Mouse (Mus musculus) mesoderm, embryonic 11.5 days (tissue): ENCODE results near the gene 0610040J01Rik.
A peak's percentile ranks its signal among the peaks of the same experiment; 100 is the strongest.

Experiments used
- DNase-seq: peaks from one replicate; pipeline ENCODE4 v3.0.0-alpha.2; 2012; ENCODE audit warnings: low read depth, low spot score

Gene 0610040J01Rik

DNA sequence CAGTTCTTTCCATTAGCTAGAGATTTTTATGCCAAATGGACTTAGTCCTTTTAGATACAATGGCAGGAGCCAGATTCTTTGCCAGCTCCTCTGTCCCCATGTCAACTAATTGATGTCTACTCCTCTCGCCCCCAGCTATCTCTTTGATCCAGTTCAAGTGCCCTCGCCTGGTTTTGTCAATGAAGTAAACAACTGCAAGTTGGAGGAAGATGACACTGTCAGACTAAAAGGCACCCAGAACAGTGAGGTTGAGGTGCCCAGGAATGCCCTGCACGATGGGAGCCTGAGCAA, 85.6 kb downstream of the 0610040J01Rik start:
- DNase-seq = no peak

DNA sequence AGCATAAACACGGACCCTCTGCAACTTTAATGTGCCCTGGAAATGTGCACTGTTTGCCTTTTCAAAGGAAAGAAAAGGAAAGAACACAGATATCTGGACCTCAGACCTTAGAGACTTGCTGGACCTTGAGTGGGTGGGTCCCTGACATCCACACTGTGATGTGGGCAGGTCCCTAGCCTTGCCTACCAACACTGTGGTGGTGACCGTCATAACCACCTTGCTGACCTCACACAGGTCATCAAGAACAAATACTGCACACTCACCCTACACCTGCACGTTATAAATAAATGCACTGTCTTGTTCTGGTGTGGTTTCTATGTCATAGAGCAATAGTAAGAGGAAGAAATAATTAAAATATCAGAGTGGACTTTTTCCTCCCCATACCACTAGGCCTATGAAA, 91.2 kb downstream of the 0610040J01Rik start:
- no peak for DNase-seq

DNA sequence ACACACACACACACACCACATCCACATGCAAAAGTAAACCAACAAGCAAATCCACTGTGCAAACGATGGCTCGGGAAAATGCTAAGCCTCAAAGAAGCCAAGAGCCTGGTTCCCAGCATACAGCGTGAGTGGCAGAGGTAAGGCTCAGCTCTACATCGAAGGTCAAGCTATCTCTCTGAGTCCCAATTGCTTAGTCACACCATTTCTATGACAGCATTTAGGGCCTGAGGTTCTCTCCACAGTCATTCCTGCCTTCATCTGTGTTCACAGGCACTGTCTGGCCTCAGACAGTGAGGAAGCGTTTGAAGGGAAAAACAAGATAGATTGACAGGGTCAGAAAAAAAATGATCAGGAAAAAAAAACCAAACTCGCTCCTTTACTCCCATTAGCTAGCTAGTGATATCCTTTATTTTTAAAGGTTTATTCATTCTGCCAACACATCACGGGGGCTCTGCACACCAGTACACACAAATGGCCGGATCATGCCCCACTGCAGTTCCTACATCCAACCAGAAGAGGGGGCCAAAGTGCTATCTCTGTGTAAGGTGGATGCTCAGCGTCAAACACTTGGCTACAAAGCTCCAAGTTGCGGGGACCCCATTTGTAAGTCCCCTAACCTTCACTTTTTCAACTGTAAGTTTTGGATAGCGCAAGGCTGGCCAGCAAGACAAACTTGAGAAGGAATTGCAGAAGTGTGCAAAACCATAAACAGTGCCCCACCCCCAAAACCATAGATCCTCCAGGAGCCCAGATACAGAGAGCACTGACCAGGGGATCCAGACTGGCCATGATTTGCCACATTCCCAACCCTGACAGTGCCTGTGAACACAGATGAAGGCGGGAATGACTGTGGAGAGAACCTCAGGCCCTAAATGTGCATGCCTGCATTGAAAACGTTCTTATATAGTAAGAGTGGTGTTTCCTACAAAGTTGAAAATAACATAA, 94.3 kb downstream of the 0610040J01Rik start:
- peak; percentile 84 for DNase-seq

DNA sequence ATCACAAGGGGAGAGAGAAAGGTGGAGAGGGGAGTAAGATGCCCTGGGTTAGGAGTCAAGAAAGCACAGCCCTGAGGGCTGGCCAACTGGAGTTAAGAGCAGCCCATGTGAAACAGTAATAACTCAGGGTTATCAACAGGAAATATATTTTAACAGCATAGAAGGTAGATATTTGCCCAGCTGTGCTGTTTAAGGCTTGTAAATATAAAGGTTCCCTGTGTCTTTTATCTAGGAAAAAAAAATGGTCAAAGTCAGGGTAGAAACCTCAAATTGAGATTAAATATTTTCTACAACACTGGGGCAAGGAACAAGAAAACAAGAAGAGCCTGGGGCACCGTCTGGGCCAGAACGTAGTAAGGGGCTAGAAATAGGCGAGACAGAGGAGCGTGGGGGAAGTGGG, 95.3 kb downstream of the 0610040J01Rik start:
- no peak for DNase-seq

DNA sequence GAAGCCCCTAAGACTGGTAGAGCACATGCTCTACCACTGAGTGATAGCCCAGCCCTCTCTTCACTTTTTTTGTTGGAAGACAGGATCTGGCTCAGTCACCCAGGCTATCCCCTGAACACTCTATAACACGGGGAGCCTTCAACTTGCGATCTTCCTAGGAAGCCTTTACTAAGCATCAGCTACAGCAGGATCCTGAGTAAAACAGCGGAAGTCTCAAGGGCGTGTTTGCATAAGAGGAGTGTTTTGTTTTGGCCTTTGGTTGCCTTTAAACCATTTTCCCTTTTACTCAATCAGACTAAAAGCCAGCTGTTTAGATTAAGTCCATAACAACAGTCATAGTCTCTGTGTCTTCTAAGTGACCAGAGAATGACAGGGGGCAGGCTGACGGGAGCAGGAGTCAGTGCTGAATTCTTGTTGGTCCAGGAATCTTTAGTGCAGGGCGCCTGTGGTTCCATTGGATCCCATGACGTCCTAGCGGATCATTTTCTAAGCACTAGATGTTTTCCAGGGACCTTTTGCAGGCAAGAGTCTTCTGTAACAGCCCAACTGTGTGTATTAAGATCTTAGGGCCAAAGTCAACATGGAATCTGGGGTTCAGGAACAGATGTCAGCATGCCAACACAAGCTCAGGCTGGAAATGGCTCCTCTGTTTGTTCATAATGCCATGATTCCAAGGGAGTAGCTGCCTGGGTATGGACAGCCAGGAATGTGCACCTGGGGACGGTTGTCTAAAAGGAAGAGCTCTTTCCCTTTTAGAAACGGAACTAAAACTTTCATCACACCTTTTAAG, 98.2 kb downstream of the 0610040J01Rik start:
- DNase-seq = no peak

DNA sequence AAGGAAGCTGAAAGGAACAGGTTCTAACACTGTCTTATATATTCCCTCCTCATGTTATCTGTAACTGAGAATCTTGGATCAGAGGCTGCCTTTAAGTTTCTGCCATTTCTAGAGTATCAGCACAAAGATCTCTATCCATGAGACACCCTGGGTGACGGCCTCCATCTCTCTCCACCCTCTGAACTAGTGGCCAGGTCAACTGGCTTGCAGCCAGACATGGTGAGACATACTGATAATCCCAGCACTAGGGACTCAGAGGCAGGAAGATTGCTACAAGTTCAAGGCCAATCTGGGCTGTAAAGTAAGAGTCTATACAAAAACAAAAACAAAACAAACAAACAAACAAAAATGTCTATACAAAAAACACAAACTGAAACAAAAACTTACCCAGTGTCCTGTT, 102.7 kb downstream of the 0610040J01Rik start:
- no peak for DNase-seq

DNA sequence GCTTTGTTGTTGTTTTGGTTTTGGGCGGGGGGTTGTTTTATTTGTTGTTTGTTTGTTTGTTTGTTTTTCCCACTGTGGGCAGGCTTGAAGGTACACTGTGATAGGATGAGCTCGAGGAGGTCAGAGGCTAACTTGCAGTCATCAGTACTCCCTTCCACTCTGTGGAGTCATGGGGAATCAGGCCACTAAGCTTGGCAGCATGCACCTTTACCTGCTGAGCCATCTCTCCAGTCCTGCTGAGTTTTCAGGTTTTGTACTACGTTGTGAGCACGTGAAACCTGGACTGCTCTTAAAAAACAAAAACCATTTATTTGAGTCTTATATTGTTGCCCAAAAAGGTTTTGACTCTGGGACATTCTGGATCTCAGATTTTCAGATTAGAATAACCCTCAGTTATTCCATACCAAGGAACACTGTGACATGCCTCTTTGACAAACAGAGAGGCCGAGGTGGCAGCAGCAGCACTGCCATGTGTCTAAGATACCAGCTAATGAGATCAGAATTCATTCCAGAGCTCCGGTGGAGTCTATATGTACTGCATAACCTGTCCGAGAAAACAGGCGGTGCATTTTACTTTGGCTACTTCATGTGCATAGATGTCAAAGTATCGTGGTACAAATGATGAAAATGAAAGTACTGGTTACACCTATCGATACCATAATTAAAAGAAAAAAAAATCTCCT, 104.4 kb downstream of the 0610040J01Rik start:
- DNase-seq = no peak

DNA sequence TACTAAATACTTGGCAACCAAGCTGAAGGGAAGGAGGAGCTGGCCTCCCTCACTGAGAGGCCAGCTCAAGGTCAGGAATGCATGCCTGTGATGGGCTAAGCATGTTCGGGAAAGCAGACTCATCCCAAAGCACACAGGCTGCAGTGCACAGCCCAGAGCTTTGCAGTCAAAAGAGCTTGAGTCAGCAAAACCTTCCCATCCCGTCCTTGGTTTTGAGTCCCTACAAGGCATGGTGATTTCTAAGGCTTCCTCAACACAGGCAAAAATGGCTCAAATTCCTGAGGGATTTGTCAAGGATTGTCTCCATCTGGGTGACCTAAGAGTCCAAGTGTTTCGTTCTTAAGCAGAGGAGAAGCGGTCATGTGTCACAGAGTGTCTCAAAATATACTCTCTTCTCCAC, 106.0 kb downstream of the 0610040J01Rik start:
- no peak for DNase-seq

DNA sequence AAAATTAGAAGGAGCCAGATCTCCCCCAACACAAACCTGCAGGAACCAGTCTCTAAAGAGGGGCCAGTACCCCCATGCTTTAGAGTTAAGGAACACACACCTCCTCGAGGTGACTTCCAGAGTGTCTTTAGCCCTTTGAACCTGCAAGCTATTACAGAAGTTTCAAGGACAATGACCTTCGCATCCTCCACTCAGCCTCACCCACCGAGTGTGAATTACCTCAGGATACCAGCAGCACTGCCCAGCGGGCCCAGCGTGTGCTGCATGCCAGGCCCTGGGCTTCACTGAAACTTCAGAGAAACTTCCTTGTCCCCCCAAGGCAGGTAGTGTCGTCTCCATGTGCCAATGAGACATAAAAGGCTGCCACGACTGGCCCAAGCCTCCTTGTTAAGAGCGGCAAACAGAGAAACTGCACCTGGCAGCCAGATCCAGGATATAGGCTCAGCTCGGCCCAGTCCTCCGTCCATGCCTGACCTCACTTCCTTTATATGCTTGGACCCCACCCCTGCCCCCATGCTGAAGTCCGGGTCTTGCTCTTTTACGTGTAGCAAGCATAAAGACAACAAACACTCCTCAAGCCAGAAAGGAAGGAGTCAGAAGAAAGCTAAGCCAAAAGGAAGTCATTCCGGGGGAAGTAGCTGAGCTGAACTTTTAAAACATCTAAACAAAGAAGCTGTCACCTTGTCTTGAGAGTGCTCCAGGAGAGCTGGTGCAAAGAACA, 111.3 kb downstream of the 0610040J01Rik start:
- DNase-seq = no peak

DNA sequence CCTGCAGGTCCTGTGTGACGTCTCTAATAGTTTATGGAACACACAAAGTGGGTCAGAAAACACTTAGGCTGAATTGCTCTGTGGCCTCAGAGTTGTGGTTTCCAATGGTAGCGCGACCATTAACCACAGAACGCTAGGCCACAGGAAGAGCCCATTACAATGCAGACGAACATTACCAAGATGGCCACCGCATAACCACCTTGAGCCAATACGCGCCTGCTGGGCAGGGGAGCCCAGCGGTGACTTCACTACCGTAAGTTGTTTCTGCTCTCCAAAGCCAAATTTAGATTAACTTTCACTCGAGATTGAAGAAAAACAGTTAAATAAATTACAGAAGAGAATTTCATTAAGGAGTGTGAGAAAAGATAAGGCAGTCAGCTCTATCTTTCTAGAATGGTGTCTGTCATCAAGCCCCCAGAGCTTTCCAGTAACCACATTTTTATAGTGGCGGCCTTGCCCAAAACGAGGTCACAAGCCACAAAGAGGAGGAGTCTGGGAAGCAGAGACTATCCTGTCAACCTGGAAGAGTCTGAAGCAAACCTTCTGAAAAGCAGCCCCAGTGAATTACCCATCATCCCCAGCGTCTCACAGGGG, 113.0 kb downstream of the 0610040J01Rik start:
- no peak for DNase-seq

DNA sequence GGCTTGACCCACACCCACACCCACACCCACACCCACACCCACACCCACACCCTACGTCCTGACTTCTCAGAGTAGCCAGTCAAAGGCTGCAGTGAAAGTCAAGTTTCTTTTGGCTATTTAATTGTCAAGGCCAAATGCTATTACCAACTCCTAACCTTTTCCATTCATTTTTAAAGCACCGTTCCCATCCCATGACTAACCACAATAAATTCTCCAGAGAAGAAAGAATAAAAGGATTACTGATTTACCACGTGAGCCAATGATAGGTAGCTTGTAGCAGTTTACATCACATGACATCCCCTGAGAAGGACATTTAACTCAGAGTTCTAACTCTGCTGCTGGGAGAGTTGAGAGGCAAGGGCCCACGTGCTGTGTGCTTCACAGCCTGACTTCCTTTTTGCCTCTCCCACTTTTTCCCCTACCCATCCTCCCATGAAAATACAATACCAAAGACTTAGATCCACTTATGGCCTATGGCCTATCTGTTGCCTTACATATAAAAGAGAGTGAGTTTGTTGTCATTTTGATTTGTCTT, 118.7 kb downstream of the 0610040J01Rik start:
- no peak for DNase-seq

DNA sequence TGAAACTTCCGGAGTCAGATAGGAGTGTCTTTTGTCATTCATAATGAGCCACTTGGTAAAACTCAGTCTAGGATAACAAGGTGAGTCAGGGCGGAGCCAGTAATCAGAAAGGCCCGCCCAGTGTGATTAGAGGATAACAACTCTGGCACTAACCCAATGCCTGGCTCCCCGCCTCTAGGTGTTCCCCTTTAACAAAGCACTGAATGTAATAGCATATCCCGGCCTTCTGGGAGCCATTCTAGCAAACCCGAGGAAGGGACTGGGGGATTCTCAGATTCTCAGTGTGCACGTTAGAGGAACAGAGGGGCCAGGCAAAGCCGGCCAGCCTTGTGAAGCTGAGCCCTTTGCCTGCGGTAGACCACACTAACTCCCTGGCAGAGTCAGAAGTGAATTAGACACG, 120.7 kb downstream of the 0610040J01Rik start:
- no peak for DNase-seq

DNA sequence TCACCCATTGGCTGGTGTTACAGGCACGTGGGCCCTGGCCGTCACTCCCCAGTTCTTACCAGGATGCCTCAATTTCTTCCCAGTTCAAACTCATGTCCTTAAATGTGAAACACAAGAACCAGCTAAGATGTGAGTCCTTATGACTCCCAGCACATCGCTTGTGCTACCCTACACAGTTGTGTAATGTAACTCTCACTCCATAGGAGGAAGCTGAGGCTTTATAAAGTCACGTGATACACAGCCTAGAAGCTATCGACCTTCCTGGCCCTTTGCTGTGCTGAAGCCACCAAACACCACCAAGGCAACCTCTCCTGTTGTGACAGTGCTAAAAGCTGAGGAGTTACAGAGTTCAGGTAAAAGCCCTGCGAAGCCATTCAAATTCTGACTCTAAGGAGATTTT, 123.4 kb downstream of the 0610040J01Rik start:
- no peak for DNase-seq

DNA sequence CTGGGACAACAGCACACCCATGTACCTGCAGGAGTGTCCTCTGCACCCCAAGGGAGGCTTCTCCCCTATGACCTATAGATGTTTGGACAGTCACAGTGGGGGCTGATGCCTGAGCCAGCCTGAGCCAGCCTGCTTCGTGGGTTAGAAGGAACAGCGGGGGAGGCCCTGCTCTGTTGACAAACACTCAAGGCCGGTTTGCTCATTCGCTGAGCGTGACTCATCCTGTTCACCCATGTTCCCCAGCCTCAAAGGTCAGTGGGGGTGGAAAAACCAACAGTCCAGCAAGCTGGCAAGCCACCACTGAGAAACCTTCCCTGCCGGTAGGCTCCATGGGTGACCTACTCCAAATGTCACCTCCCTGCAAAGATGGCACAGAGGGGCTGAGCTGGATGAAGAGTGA, 124.6 kb downstream of the 0610040J01Rik start:
- DNase-seq = no peak

DNA sequence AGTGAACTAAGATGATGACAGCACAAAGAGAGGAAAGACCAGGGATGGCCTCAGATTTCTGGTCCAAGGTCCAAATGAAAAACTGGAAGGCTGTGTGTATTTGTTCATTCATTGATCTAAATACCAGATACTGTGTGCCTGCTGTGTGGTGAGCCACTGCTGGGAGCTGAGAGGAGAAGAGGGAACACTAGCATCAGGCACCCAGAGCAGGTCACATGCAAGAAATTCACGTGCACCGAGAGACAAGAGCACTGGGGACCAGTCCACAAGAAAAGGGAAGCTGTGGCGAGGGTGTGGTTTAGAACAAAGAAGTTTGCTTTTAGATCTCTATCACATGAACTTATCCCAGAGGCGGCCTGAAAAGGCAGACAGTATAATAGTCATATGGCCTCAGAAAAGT, 126.4 kb downstream of the 0610040J01Rik start:
- DNase-seq = no peak

DNA sequence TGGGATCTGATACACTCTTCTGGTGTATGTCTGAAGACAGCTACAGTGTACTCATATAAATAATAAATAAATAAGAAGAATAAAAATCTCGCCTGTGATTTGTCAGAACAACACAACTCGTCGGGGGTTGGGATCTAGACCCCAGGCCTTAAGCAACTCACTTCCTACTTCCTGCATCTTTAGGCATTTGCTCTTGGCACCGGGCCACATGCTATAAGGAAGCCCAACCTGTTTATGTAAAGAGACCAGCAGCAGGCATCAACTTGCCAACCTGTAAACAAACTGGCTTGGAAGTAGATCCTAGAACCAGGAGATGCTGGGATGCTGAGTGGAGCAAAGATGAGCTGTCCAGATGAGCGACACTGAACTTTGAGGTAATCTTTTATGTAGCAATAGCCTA, 129.7 kb downstream of the 0610040J01Rik start:
- DNase-seq = no peak

DNA sequence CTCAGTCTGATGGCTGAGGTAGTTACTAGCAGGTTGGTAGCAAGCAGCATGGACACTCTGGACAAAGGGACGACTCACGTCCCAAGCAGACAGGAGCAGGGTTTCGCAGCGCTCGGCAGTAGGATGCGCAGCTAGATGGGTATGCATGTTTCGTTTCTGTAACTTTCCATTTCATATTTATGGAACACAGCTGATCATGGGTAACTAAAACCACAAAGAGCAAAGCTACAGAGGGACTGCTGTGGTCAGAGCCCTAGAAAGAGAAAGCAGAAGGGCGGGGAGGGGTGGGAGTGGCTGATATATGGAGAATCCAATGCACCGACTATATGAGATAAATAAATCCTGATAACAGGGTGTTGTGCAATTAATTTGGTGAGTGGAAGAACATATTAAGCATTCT, 131.1 kb downstream of the 0610040J01Rik start:
- no peak for DNase-seq

DNA sequence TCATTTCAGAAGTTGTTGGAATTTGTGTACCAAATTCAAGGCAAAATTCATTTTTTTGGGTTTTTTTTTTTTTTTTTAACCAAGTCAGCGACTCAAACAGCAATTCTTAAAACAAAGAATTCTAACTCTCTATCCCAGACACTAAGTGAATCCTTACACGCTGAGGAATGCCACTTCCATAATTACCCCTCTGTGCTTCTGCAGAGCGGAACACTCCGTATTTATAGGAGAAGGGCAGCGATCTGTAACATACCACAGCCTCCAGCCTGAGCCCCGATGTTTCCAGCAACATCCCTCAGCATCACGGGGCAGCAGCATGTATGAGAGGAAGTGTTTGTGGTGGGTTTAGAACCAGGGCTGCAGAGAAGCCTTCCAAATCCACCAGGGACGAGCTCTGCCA, 135.4 kb downstream of the 0610040J01Rik start:
- peak; percentile 54 for DNase-seq

DNA sequence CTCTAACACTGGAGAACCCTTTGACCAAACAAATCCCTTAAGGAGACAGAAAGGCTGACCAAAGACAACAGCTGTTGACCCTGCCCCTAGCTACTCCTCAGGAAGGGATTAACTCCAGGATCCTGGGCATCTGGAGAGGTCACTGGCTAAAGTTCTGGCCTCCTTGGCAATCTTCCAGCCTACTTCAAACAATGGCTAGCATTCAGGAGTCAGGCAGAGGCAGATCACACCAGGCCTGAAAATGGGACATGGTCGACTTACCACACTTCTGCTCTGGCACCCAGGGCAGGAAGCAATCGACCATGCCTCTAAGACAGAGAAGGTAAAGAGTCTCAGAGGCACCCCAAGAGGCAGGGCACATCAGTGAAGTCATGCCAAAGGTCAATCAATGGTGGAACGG, 137.0 kb downstream of the 0610040J01Rik start:
- DNase-seq = no peak
